Mouse (Mus musculus) liver, adult 2 months (tissue): Measurements from ENCODE around the gene Plch2. TPM values are rescaled to one million over a fixed set of nuclear protein-coding genes. Genes with fewer than 3 reads are reported as not detected.

Source experiments
- DNase-seq: peaks from one replicate; pipeline ENCODE4 v3.0.0-alpha.2; 2011; ENCODE audit warnings: low read depth, low spot score; ENCODE audit errors: extremely low read depth
- H3K27ac ChIP-seq: fragments of 200-500 bp; replicated peaks from 2 replicates; pipeline ENCODE4 v1.5.1; 2012; ENCODE audit warnings: low read depth, mild to moderate bottlenecking, control low read depth, inconsistent platforms, low read length; ENCODE audit not compliant: insufficient read depth
- H3K27me3 ChIP-seq: fragments of 200-500 bp; 2 replicates; pipeline ENCODE4 v1.6.1; 2012; ENCODE audit warnings: mild to moderate bottlenecking, moderate library complexity, low read length, inconsistent platforms; ENCODE audit not compliant: control insufficient read depth, insufficient read depth
- H3K36me3 ChIP-seq: fragments of 200-500 bp; 2 replicates; pipeline ENCODE4 v1.6.1; 2012; ENCODE audit warnings: low read length, inconsistent platforms; ENCODE audit not compliant: control insufficient read depth, insufficient read depth
- H3K4me1 ChIP-seq: fragments of 200-500 bp; 2 replicates; pipeline ENCODE4 v1.6.1; 2011; ENCODE audit warnings: low read length; ENCODE audit not compliant: control insufficient read depth, insufficient read depth
- H3K4me3 ChIP-seq: fragments of 200-500 bp; 2 replicates; pipeline ENCODE4 v1.5.1; 2011; ENCODE audit warnings: low read depth, mild to moderate bottlenecking, control low read depth, low read length, moderate library complexity; ENCODE audit not compliant: insufficient read depth
- H3K79me2 ChIP-seq: fragments of 200-500 bp; 2 replicates; pipeline ENCODE4 v1.6.1; 2012; ENCODE audit warnings: inconsistent platforms, mild to moderate bottlenecking, low read length, moderate library complexity; ENCODE audit not compliant: control insufficient read depth, insufficient read depth
- H3K9ac ChIP-seq: fragments of 200-500 bp; 2 replicates; pipeline ENCODE4 v1.6.1; 2012; ENCODE audit warnings: low read depth, mild to moderate bottlenecking, control low read depth, inconsistent platforms, low read length
- CTCF ChIP-seq: fragments of 200-500 bp; IDR thresholded peaks from 2 replicates; pipeline ENCODE4 v1.5.1; 2011; ENCODE audit warnings: low read depth, low read length, control low read depth
- POLR2A ChIP-seq: fragments of 200-500 bp; IDR thresholded peaks from 2 replicates; pipeline ENCODE4 v1.6.1; 2011; ENCODE audit warnings: low read length, control low read depth; ENCODE audit not compliant: insufficient read depth; ENCODE audit errors: extremely low read depth
- WGBS: fragments of 180-500 bp; shearing (Covaris S2); methylation state at CpG from one replicate; pipeline ENCODE4 v1.1.7; 2018; 5-methylcytosine and 5-hydroxymethylcytosine counted together
- polyA plus RNA-seq: library from polyadenylated mRNA; depleted of rRNA; stranded (reverse); fragments of >200 nt; gene quantifications from 2 replicates; pipeline ENCODE4 v1.2.3, GENCODE M21; 2012
- total RNA-seq: library from RNA; depleted of rRNA; stranded (reverse); fragments of >200 nt; gene quantifications from 2 replicates; pipeline ENCODE4 v1.2.3, GENCODE M21; 2014

The Plch2 gene
- total and polyA plus RNA-seq, 2 experiments, result 0.01 TPM; not detected in 1

DNA sequence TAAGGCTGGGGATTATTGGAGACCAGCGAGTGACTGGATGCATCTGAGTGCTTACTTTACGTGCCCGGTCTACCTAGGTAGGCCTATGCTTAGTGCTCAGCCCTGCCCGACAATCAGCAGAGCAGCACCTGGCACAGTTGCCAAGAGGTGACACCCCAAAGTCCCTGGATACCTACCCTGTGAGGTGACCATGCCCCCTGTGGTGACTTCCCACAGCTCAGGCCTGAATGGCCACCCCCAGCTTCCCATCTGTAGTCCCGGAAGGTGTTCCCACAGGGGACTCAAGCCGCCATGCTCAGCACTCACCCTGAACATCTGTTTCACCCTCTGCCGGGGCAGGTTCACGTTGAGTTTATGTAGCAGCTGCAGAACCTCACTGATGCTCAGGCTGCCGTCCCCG, 50.3 kb downstream of the Plch2 start:
- 79% methylated on average over 10 of the region's 10 CpGs for WGBS
- H3K27me3 ChIP-seq, result no peaks in the 10 kb centered on the region
- H3K27ac ChIP-seq, result no peak overlapping the region
- DNase-seq, result no peak
- H3K36me3 ChIP-seq, result no peaks in the 10 kb centered on the region
- no peaks in the 10 kb centered on the region for H3K4me1 ChIP-seq
- TF ChIP-seq CTCF (no peak), POLR2A (no peak)
- no peak overlapping the region for H3K4me3 ChIP-seq
- H3K79me2 ChIP-seq, result no peaks in the 10 kb centered on the region
- H3K9ac ChIP-seq, result no peak overlapping the region

DNA sequence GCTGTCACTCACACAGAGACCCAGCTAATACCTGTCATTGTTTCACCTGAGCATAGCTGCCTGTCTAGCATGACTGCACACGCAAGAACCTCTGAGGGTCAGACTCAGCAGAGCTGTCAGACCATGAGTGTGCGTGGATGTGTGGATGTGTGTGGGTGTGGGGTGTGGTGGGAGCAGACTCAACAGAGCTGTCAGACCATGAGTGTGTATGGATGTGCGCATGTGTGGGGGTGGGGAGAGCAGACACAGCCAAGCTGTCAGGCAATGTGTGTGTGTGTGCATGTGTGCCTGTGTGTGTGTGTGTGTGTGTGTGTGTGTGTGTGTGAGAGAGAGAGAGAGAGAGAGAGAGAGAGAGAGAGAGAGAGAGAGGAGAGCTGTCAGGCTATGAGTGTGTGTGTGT, 51.3 kb downstream of the Plch2 start:
- Histone ChIP-seq H3K4me1 (no peaks in the 10 kb centered on the region), H3K9ac (no peak overlapping the region), H3K36me3 (no peaks in the 10 kb centered on the region), H3K79me2 (no peaks in the 10 kb centered on the region), H3K4me3 (no peak overlapping the region), H3K27ac (no peak overlapping the region), H3K27me3 (no peaks in the 10 kb centered on the region)
- TF ChIP-seq CTCF (no peak), POLR2A (no peak)
- WGBS, result 93% methylated on average over 3 of the region's 3 CpGs
- DNase-seq, result no peak

- H3K36me3 ChIP-seq, result no peaks in the 10 kb centered on the region
- no peak overlapping the region for H3K9ac ChIP-seq
- no peaks in the 10 kb centered on the region for H3K27me3 ChIP-seq
- no peaks in the 10 kb centered on the region for H3K79me2 ChIP-seq
- no peak for TF ChIP-seq POLR2A
- no peak for TF ChIP-seq CTCF
- no peak overlapping the region for H3K27ac ChIP-seq
- no peaks in the 10 kb centered on the region for H3K4me1 ChIP-seq
- no peak for DNase-seq
- 81% methylated on average over 5 of the region's 5 CpGs for WGBS
- no peak overlapping the region for H3K4me3 ChIP-seq
Observed at GRCm38 (mm10) chr4:154999379-154999778, 57.2 kb downstream of the Plch2 start.

- H3K9ac ChIP-seq, result no peak overlapping the region
Observed at GRCm38 (mm10) chr4:154996572-154997154, 59.9 kb downstream of the Plch2 start.

GRCm38 (mm10) chr4:154994876-154995275, 61.7 kb downstream of the Plch2 start:
- H3K4me3 ChIP-seq, result no peak overlapping the region
- H3K27me3 ChIP-seq, result no peaks in the 10 kb centered on the region
- H3K4me1 ChIP-seq, result no peaks in the 10 kb centered on the region
- H3K36me3 ChIP-seq, result no peaks in the 10 kb centered on the region
- DNase-seq, result no peak
- TF ChIP-seq POLR2A, result no peak
- no peak for TF ChIP-seq CTCF
- WGBS, result 81% methylated on average over 4 of the region's 4 CpGs
- no peak overlapping the region for H3K27ac ChIP-seq
- no peak overlapping the region for H3K9ac ChIP-seq
- H3K79me2 ChIP-seq, result no peaks in the 10 kb centered on the region

More at GRCm38 (mm10) chr4:154996572-154997154, 59.9 kb downstream of the Plch2 start:
- Histone ChIP-seq H3K27ac (no peak overlapping the region), H3K4me1 (no peaks in the 10 kb centered on the region), H3K27me3 (no peaks in the 10 kb centered on the region), H3K4me3 (no peak overlapping the region), H3K36me3 (no peaks in the 10 kb centered on the region), H3K79me2 (no peaks in the 10 kb centered on the region)
- DNase-seq, result no peak
- 76% methylated on average over 8 of the region's 8 CpGs for WGBS
- TF ChIP-seq POLR2A, result no peak

DNA sequence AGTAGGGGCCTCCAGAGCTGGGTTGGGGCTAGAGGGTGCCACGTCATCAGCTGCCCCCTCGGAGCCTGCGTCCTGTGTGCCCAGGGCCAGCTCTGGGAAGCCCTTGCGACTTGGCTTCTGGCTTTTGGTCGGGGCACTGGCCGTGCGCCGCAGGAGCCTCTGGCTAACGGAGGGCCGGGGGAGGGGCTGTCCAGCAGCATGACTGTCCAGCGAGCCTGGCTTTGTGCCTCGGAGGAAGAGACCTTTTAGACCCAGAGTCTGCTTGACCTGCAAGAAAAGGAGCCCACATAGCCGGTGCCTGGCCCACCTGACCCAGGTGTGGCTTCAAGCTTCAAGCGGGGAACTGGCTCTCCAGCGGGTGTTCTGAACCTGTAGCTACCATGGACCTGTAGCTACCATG, 69.8 kb downstream of the Plch2 start:
- no peaks in the 10 kb centered on the region for H3K79me2 ChIP-seq
- TF ChIP-seq CTCF (no peak), POLR2A (no peak)
- no peak overlapping the region for H3K4me3 ChIP-seq
- H3K9ac ChIP-seq, result no peak overlapping the region
- no peaks in the 10 kb centered on the region for H3K27me3 ChIP-seq
- H3K36me3 ChIP-seq, result no peaks in the 10 kb centered on the region
- H3K27ac ChIP-seq, result no peak overlapping the region
- DNase-seq, result no peak
- 77% methylated on average over 15 of the region's 15 CpGs for WGBS
- no peaks in the 10 kb centered on the region for H3K4me1 ChIP-seq
